8 mouse cellular contexts compared by ENCODE assay signal in the genomic region with DNA sequence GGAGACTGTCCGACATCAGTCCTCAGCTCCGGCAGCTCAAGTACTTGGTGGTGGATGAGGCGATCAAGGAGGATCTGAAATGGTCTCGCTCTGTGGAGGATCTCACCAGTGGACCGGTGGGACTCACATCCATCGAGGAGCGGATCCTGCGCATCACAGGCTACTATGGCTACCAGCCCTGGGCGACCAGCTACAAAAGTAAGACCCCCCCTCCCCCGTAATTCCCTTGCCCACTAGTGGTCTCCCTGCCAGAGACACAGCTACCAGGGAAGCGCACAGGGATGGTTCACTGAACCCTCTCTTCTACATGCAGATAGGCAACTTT.
DNase-seq lines count a peak whose midpoint lies in the region; ATAC-seq and TF ChIP-seq lines count a peak whose summit lies in the region.
"Had no signal": no experiment of that assay in that cellular context is flagged by ENCODE, and none has a peak within 500 bp of the region (broad histone marks: within the 10 kb centered on the region; RNA-seq: fewer than 3 reads in every experiment).

No protein-coding gene starts in this region.

- H3K36me3 ChIP-seq in embryonic facial prominence, embryonic 15.5 days: no peaks in the 10 kb centered on the region
- no peaks in the 10 kb centered on the region for H3K36me3 ChIP-seq in hindbrain, embryonic 15.5 days
- no peaks in the 10 kb centered on the region for H3K36me3 ChIP-seq in midbrain, postnatal 0 days (ENCODE audit: insufficient read depth, low read length)

- WGBS in embryonic facial prominence, embryonic 15.5 days: 17% methylated on average over 11 of the region's 11 CpGs
- WGBS in hindbrain, embryonic 15.5 days: 15% methylated on average over 11 of the region's 11 CpGs
- WGBS in midbrain, postnatal 0 days: 18% methylated on average over 11 of the region's 11 CpGs

- peaks cover 43% of the 10 kb centered on the region for H3K27me3 ChIP-seq in embryonic facial prominence, embryonic 15.5 days
- H3K27me3 ChIP-seq in hindbrain, embryonic 15.5 days: peaks cover 14% of the 10 kb centered on the region; the same call in 1 of the 2 replicates
- 0 out of 2 replicates have a peak, but pooled peaks cover 10% of the 10 kb centered on the region for H3K27me3 ChIP-seq in midbrain, postnatal 0 days (ENCODE audit: insufficient read depth, low read length)

- H3K4me1 ChIP-seq in embryonic facial prominence, embryonic 15.5 days: peaks cover 13% of the 10 kb centered on the region
- H3K4me1 ChIP-seq in hindbrain, embryonic 15.5 days (replicated peaks): peaks cover 8% of the 10 kb centered on the region
- no peaks in the 10 kb centered on the region for H3K4me1 ChIP-seq in midbrain, postnatal 0 days (ENCODE audit: insufficient read depth, low read length)

- peak overlapping the region; percentile 46 for H3K4me3 ChIP-seq in embryonic facial prominence, embryonic 15.5 days (replicated peaks)
- peak overlapping the region; percentile 52 for H3K4me3 ChIP-seq in hindbrain, embryonic 15.5 days
- H3K4me3 ChIP-seq in midbrain, postnatal 0 days (ENCODE audit: low read depth, low read length): peak overlapping the region; percentile 63
- H3K4me3 ChIP-seq: erythroblast, embryonic 14.5 days had no signal

- no peak overlapping the region for H3K9ac ChIP-seq in embryonic facial prominence, embryonic 15.5 days
- peak overlapping the region; percentile 52 for H3K9ac ChIP-seq in hindbrain, embryonic 15.5 days
- peak overlapping the region; percentile 46; the same call in 1 of the 2 replicates for H3K9ac ChIP-seq in midbrain, postnatal 0 days (replicated peaks; ENCODE audit: low read length, poor library complexity, severe bottlenecking)

- ATAC-seq in embryonic facial prominence, embryonic 15.5 days (ENCODE audit: insufficient number of reproducible peaks, low FRiP score, low TSS enrichment, low read depth): no peak
- ATAC-seq in hindbrain, embryonic 15.5 days (ENCODE audit: low FRiP score, low read depth): 0 out of 2 replicates have a peak, but pooled peaks have one; percentile 6
- peak; percentile 7; the same call in 1 of the 2 replicates for ATAC-seq in midbrain, postnatal 0 days (ENCODE audit: low FRiP score)
- ATAC-seq in activated CD4-positive, CD25-positive, alpha-beta regulatory T cell, adult 4 months: no peak

- no peak for TF ChIP-seq CTCF in midbrain, postnatal 0 days (IDR thresholded peaks at IDR 0.05)

- no peak overlapping the region for H3K27ac ChIP-seq in embryonic facial prominence, embryonic 15.5 days (replicated peaks)
- H3K27ac ChIP-seq in hindbrain, embryonic 15.5 days (replicated peaks): no peak overlapping the region
- no peak overlapping the region for H3K27ac ChIP-seq in midbrain, postnatal 0 days (ENCODE audit: low read depth, low read length)

- peak; percentile 16 to 26 for DNase-seq in layer of hippocampus, postnatal 10 days (ENCODE audit: low spot score in 2 of 2)
- DNase-seq in layer of hippocampus, postnatal 25 days (ENCODE audit: extremely low spot score in 1 of 2, low spot score in 1 of 2): no peak
- DNase-seq in midbrain, postnatal 0 days (ENCODE audit: low spot score): no peak
- no peak for DNase-seq in ovary, postnatal 14 days (ENCODE audit: low spot score)

- no peaks in the 10 kb centered on the region for H3K9me3 ChIP-seq in embryonic facial prominence, embryonic 15.5 days (replicated peaks)
- H3K9me3 ChIP-seq in hindbrain, embryonic 15.5 days: no peaks in the 10 kb centered on the region
- no peaks in the 10 kb centered on the region for H3K9me3 ChIP-seq in midbrain, postnatal 0 days (ENCODE audit: low read length)

- H3K4me2 ChIP-seq in embryonic facial prominence, embryonic 15.5 days (replicated peaks): peak overlapping the region; percentile 94
- peak overlapping the region; percentile 86 for H3K4me2 ChIP-seq in hindbrain, embryonic 15.5 days
- peak overlapping the region; percentile 91 for H3K4me2 ChIP-seq in midbrain, postnatal 0 days (ENCODE audit: low read depth, low read length, poor library complexity, severe bottlenecking)

Comparison
In these comparisons a context has a peak if more than half of its experiments do, and no peak if none do; other contexts are left out.
1. DNase-seq: peak in layer of hippocampus, postnatal 10 days (2 of 2); none in layer of hippocampus, postnatal 25 days (0 of 2), midbrain, postnatal 0 days (single experiment) and ovary, postnatal 14 days (single experiment).
2. ATAC-seq: peak in hindbrain, embryonic 15.5 days (single experiment) and midbrain, postnatal 0 days (single experiment); none in embryonic facial prominence, embryonic 15.5 days (single experiment) and activated CD4-positive, CD25-positive, alpha-beta regulatory T cell, adult 4 months (single experiment).
3. Peak in every context shown above with its lines, with median percentiles within 50 percentile points of each other: H3K4me2 ChIP-seq and H3K4me3 ChIP-seq.